Mouse (Mus musculus) cerebellum, adult 2 months (tissue): ENCODE data around the gene Zmat5.

ENCODE experiments used
- CTCF ChIP-seq: fragments of 200-500 bp; IDR thresholded peaks from 2 replicates; pipeline ENCODE4 v1.5.1; 2011; ENCODE audit warnings: low read depth, mild to moderate bottlenecking, control low read depth, low read length, moderate library complexity, borderline replicate concordance; ENCODE audit not compliant: insufficient read depth
- POLR2A ChIP-seq: fragments of 200-500 bp; IDR thresholded peaks from 2 replicates; pipeline ENCODE4 v1.6.1; 2011; ENCODE audit warnings: low read length, control low read depth, borderline replicate concordance; ENCODE audit not compliant: insufficient read depth

DNA sequence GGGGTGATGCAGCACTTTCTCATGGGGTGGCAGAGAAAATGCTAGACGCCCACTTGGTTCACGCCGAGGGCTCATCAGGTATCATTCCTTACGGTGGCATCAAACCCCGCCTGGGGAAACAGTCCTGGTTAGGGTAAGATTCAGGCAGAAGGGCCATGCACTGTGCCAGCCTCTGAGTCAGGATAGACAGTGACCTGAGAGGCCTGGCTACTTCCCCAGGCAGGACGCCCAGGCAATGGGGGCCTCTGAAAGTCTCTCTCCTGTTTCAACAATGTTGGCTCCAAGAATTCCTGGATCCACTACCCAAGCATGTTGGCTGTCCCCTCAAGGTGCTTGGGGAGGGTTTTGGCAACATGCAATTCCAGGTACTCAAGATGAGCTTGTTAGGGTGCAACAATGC, 65.4 kb downstream of the Zmat5 start:
- TF ChIP-seq POLR2A: no peak
- TF ChIP-seq CTCF: no peak
